Mouse (Mus musculus): ENCODE results near the gene Gm28308. TPM values are rescaled to one million over a fixed set of nuclear protein-coding genes. Genes with fewer than 3 reads are reported as not detected.

Gene Gm28308
- polyA plus RNA-seq, 1 experiment, result not detected

GRCm38 (mm10) chr6:52157466-52158275 lies 55.5 kb downstream of the Gm28308 start:
- H3K27me3 ChIP-seq (ENCODE audit: control insufficient read depth, insufficient read depth, low read length), result peaks cover 11% of the 10 kb centered on the region; the same call in 1 of the 2 replicates
- no peak for DNase-seq
- H3K4me1 ChIP-seq (ENCODE audit: control insufficient read depth, insufficient read depth, low read length), result no peaks in the 10 kb centered on the region; the same call in 1 of the 2 replicates
- TF ChIP-seq POLR2A (IDR thresholded peaks at IDR 0.05; ENCODE audit: borderline replicate concordance, insufficient read depth, low read length) (no peak), CTCF (IDR thresholded peaks at IDR 0.05; ENCODE audit: borderline replicate concordance, insufficient read depth, low read depth, low read length) (no peak)
- WGBS, result 2% methylated on average over 32 of the region's 32 CpGs
- no peak overlapping the region for H3K27ac ChIP-seq (ENCODE audit: insufficient read depth, low read length)
- H3K4me3 ChIP-seq (replicated peaks; ENCODE audit: insufficient read depth, low read depth, low read length), result no peak overlapping the region

- no peak overlapping the region for H3K4me3 ChIP-seq (replicated peaks; ENCODE audit: insufficient read depth, low read depth, low read length)
- no peaks in the 10 kb centered on the region; the same call in 1 of the 2 replicates for H3K4me1 ChIP-seq (ENCODE audit: control insufficient read depth, insufficient read depth, low read length)
- no peak for DNase-seq
- 3% methylated on average over 20 of the region's 20 CpGs for WGBS
- TF ChIP-seq CTCF (IDR thresholded peaks at IDR 0.05; ENCODE audit: borderline replicate concordance, insufficient read depth, low read depth, low read length) (no peak), POLR2A (IDR thresholded peaks at IDR 0.05; ENCODE audit: borderline replicate concordance, insufficient read depth, low read length) (no peak)
- no peak overlapping the region for H3K27ac ChIP-seq (ENCODE audit: insufficient read depth, low read length)
- H3K27me3 ChIP-seq (ENCODE audit: control insufficient read depth, insufficient read depth, low read length), result peaks cover 11% of the 10 kb centered on the region; the same call in 1 of the 2 replicates
Measured at GRCm38 (mm10) chr6:52156551-52157200, 56.5 kb downstream of the Gm28308 start.

- no peak overlapping the region for H3K27ac ChIP-seq (ENCODE audit: insufficient read depth, low read length)
- TF ChIP-seq CTCF (IDR thresholded peaks at IDR 0.05; ENCODE audit: borderline replicate concordance, insufficient read depth, low read depth, low read length) (no peak), POLR2A (IDR thresholded peaks at IDR 0.05; ENCODE audit: borderline replicate concordance, insufficient read depth, low read length) (no peak)
- WGBS, result 37% methylated on average over 3 of the region's 3 CpGs
- DNase-seq, result no peak
- no peak overlapping the region for H3K4me3 ChIP-seq (replicated peaks; ENCODE audit: insufficient read depth, low read depth, low read length)
- no peaks in the 10 kb centered on the region; the same call in 1 of the 2 replicates for H3K4me1 ChIP-seq (ENCODE audit: control insufficient read depth, insufficient read depth, low read length)
- peaks cover 13% of the 10 kb centered on the region; the same call in 1 of the 2 replicates for H3K27me3 ChIP-seq (ENCODE audit: control insufficient read depth, insufficient read depth, low read length)
Measured at GRCm38 (mm10) chr6:52155471-52155870, 57.7 kb downstream of the Gm28308 start.

GRCm38 (mm10) chr6:52154044-52154443 lies 59.1 kb downstream of the Gm28308 start:
- peaks cover 12% of the 10 kb centered on the region; the same call in 1 of the 2 replicates for H3K27me3 ChIP-seq (ENCODE audit: control insufficient read depth, insufficient read depth, low read length)
- no peak overlapping the region for H3K27ac ChIP-seq (ENCODE audit: insufficient read depth, low read length)
- 13% methylated on average over 5 of the region's 5 CpGs for WGBS
- no peaks in the 10 kb centered on the region; the same call in 1 of the 2 replicates for H3K4me1 ChIP-seq (ENCODE audit: control insufficient read depth, insufficient read depth, low read length)
- no peak for DNase-seq
- no peak for TF ChIP-seq CTCF (IDR thresholded peaks at IDR 0.05; ENCODE audit: borderline replicate concordance, insufficient read depth, low read depth, low read length)
- H3K4me3 ChIP-seq (replicated peaks; ENCODE audit: insufficient read depth, low read depth, low read length), result no peak overlapping the region

- Histone ChIP-seq H3K4me3 (replicated peaks; ENCODE audit: insufficient read depth, low read depth, low read length) (no peak overlapping the region), H3K27me3 (ENCODE audit: control insufficient read depth, insufficient read depth, low read length) (peaks cover 8% of the 10 kb centered on the region; the same call in 1 of the 2 replicates), H3K27ac (ENCODE audit: insufficient read depth, low read length) (no peak overlapping the region), H3K4me1 (ENCODE audit: control insufficient read depth, insufficient read depth, low read length) (no peaks in the 10 kb centered on the region)
- TF ChIP-seq CTCF (IDR thresholded peaks at IDR 0.05; ENCODE audit: borderline replicate concordance, insufficient read depth, low read depth, low read length), result no peak
- 4% methylated on average over 6 of the region's 6 CpGs for WGBS
- no peak for DNase-seq
Measured at GRCm38 (mm10) chr6:52153270-52153669, 59.9 kb downstream of the Gm28308 start.

- Histone ChIP-seq H3K27me3 (ENCODE audit: control insufficient read depth, insufficient read depth, low read length) (peaks cover 6% of the 10 kb centered on the region; the same call in 1 of the 2 replicates), H3K4me1 (ENCODE audit: control insufficient read depth, insufficient read depth, low read length) (no peaks in the 10 kb centered on the region), H3K27ac (ENCODE audit: insufficient read depth, low read length) (no peak overlapping the region), H3K4me3 (replicated peaks; ENCODE audit: insufficient read depth, low read depth, low read length) (no peak overlapping the region)
- TF ChIP-seq CTCF (IDR thresholded peaks at IDR 0.05; ENCODE audit: borderline replicate concordance, insufficient read depth, low read depth, low read length), result no peak
- no peak for TF ChIP-seq POLR2A (IDR thresholded peaks at IDR 0.05; ENCODE audit: borderline replicate concordance, insufficient read depth, low read length)
- no peak for DNase-seq
- WGBS, result 9% methylated on average over 16 of the region's 16 CpGs
Measured at GRCm38 (mm10) chr6:52152226-52153193, 60.6 kb downstream of the Gm28308 start.

GRCm38 (mm10) chr6:52151571-52151970 lies 61.6 kb downstream of the Gm28308 start:
- no peak for TF ChIP-seq CTCF (IDR thresholded peaks at IDR 0.05; ENCODE audit: borderline replicate concordance, insufficient read depth, low read depth, low read length)
- Histone ChIP-seq H3K4me1 (ENCODE audit: control insufficient read depth, insufficient read depth, low read length) (no peaks in the 10 kb centered on the region), H3K4me3 (replicated peaks; ENCODE audit: insufficient read depth, low read depth, low read length) (no peak overlapping the region), H3K27ac (ENCODE audit: insufficient read depth, low read length) (no peak overlapping the region), H3K27me3 (ENCODE audit: control insufficient read depth, insufficient read depth, low read length) (peaks cover 6% of the 10 kb centered on the region; the same call in 1 of the 2 replicates)
- WGBS, result 10% methylated on average over 4 of the region's 4 CpGs
- no peak for DNase-seq

All from cerebellum, adult 2 months (tissue).